Mouse (Mus musculus) liver, embryonic 12.5 days (tissue): ENCODE results near the gene Synpo2. TPM values are rescaled to one million over a fixed set of nuclear protein-coding genes. Genes with fewer than 3 reads are reported as not detected.

Experiments
- ATAC-seq: fragments of 200-750 bp; cut with Nextera tagmentation; 2 replicates; pipeline ENCODE4 v1.8.0; 2017; ENCODE audit warnings: moderate number of reproducible peaks, mild to moderate bottlenecking, moderate library complexity
- H3K27ac ChIP-seq: fragments of 300-500 bp; sonication (generic); 2 replicates; pipeline ENCODE4 v1.5.1; 2016; ENCODE audit warnings: mild to moderate bottlenecking
- H3K27me3 ChIP-seq: fragments of 300-500 bp; sonication (generic); replicated peaks from 2 replicates; pipeline ENCODE4 v1.6.1; 2016; ENCODE audit warnings: mild to moderate bottlenecking, moderate library complexity
- H3K36me3 ChIP-seq: fragments of 300-500 bp; sonication (generic); 2 replicates; pipeline ENCODE4 v1.6.1; 2016; ENCODE audit warnings: mild to moderate bottlenecking, moderate library complexity
- H3K4me1 ChIP-seq: fragments of 300-500 bp; sonication (generic); 2 replicates; pipeline ENCODE4 v1.6.1; 2016
- H3K4me2 ChIP-seq: fragments of 300-500 bp; sonication (generic); 2 replicates; pipeline ENCODE4 v1.6.1; 2016; ENCODE audit warnings: mild to moderate bottlenecking, moderate library complexity
- H3K4me3 ChIP-seq: fragments of 300-500 bp; sonication (generic); 2 replicates; pipeline ENCODE4 v1.5.1; 2016; ENCODE audit warnings: mild to moderate bottlenecking, moderate library complexity
- H3K9ac ChIP-seq: fragments of 300-500 bp; sonication (generic); 2 replicates; pipeline ENCODE4 v1.6.1; 2016; ENCODE audit warnings: mild to moderate bottlenecking, moderate library complexity
- H3K9me3 ChIP-seq: fragments of 300-500 bp; sonication (generic); replicated peaks from 2 replicates; pipeline ENCODE4 v1.6.1; 2016; ENCODE audit warnings: mild to moderate bottlenecking, moderate library complexity
- WGBS: fragments of 180-500 bp; shearing (Covaris S2); methylation state at CpG from one replicate; pipeline ENCODE4 v1.1.7; 2016; ENCODE audit not compliant: insufficient replicate concordance; 5-methylcytosine and 5-hydroxymethylcytosine counted together
- polyA plus RNA-seq: library from polyadenylated mRNA; unstranded; fragments of >200 nt; fragmentation: Nextera tagmentation; extraction: Ambion mirVana; gene quantifications from 2 replicates; pipeline ENCODE4 v1.2.1, GENCODE M21; 2016

Synpo2 gene
- polyA plus RNA-seq, 1 experiment from 2014 or later, result 0.89 TPM

DNA sequence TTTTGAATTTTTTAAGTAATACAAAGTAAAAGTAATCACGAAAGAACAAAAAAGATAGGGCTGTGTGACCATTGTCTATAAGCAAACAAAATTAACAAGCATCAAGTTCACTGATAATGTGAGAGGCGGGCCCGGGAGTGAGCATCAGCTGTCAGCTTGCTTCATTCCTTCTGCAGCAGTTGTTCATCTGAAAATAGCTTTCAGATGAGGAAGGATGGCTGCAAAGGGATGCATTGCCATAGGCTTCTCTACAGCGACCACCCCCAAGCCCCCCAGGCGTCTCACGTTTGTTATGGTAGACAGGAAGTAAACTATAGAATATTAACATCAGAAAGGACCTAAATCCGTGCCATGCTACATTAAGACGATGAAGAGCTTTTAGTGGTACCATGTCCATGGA, 202.1 kb downstream of the Synpo2 start:
- no peaks in the 10 kb centered on the region for H3K27me3 ChIP-seq
- no peak for ATAC-seq
- no peak overlapping the region for H3K27ac ChIP-seq
- H3K4me2 ChIP-seq, result no peak overlapping the region
- no peaks in the 10 kb centered on the region for H3K9me3 ChIP-seq
- H3K9ac ChIP-seq, result no peak overlapping the region
- no peaks in the 10 kb centered on the region for H3K36me3 ChIP-seq
- H3K4me1 ChIP-seq, result no peaks in the 10 kb centered on the region
- WGBS, result 67% methylated on average over 8 of the region's 8 CpGs
- H3K4me3 ChIP-seq, result no peak overlapping the region

Other genes with a start within 250 kb of the Synpo2 start
- 0.15 and 0.28 TPM in 2 replicates for gene Myoz2, start 201.1 kb downstream of the Synpo2 start, polyA plus RNA-seq
- 18.8 and 21.6 TPM in 2 replicates for gene Sec24d, start 31.3 kb upstream of the Synpo2 start, polyA plus RNA-seq
- gene Mettl14, start 150.0 kb upstream of the Synpo2 start, polyA plus RNA-seq, result 12.7 and 13.4 TPM in 2 replicates
- 0.55 and 0.92 TPM in 2 replicates for gene Prss12, start 210.8 kb upstream of the Synpo2 start, polyA plus RNA-seq